Mouse (Mus musculus) myocyte (in vitro differentiated cells): ENCODE results near the gene Sri.

ENCODE experiments used
- CEBPB ChIP-seq: IDR thresholded peaks from 2 replicates; pipeline ENCODE4 v1.6.1; 2011; ENCODE audit warnings: mild to moderate bottlenecking, moderate library complexity; ENCODE audit not compliant: poor library complexity, insufficient read depth, severe bottlenecking
- POLR2A ChIP-seq: IDR thresholded peaks from one replicate; pipeline ENCODE4 v1.6.1; 2011; ENCODE audit warnings: low read depth, mild to moderate bottlenecking, control low read depth, moderate library complexity; ENCODE audit not compliant: insufficient read length
- TCF3 ChIP-seq: IDR thresholded peaks from one replicate; pipeline ENCODE4 v1.6.1; 2011; ENCODE audit warnings: low read depth, control low read depth; ENCODE audit not compliant: insufficient read length

DNA sequence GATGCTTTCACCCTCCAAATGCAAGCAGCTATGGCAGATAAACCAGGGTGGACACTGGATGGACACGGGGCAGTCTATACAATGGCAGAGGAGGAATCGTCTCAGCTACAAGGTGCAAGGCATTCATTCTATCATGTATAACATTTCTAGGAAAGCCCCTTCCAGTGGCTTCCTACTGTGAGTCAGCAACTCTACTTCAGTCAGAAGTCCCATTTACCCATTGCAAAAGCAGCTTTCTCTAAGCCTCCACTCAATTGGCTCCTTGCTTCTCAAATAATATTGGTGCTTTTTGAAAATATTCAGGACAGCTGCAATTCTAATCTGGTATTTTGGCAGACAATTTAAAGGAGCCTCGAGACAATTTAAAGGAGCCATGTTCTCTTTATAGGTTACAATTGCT lies 42.3 kb downstream of the Sri start:
- TF ChIP-seq POLR2A, result no peak
- no peak for TF ChIP-seq TCF3
- no peak for TF ChIP-seq CEBPB
